Mouse (Mus musculus) kidney, adult 2 months (tissue): Measurements from ENCODE around the gene Dedd2. TPM values are rescaled to one million over a fixed set of nuclear protein-coding genes. Genes with fewer than 3 reads are reported as not detected.
A peak's percentile ranks its signal among the peaks of the same experiment; 100 is the strongest.

Source experiments
- DNase-seq: peaks from one replicate; pipeline ENCODE4 v3.0.0; 2021
- H3K27ac ChIP-seq: fragments of 200-500 bp; 2 replicates; pipeline ENCODE4 v1.5.1; 2012; ENCODE audit warnings: low read depth, low read length, control low read depth, inconsistent platforms; ENCODE audit not compliant: insufficient read depth
- H3K27me3 ChIP-seq: fragments of 200-500 bp; replicated peaks from 2 replicates; pipeline ENCODE4 v1.6.1; 2012; ENCODE audit warnings: mild to moderate bottlenecking, moderate library complexity, low read length, inconsistent platforms; ENCODE audit not compliant: control insufficient read depth, insufficient read depth
- H3K36me3 ChIP-seq: fragments of 200-500 bp; 2 replicates; pipeline ENCODE4 v1.6.1; 2012; ENCODE audit warnings: mild to moderate bottlenecking, moderate library complexity, low read length, inconsistent platforms; ENCODE audit not compliant: control insufficient read depth, insufficient read depth
- H3K4me1 ChIP-seq: fragments of 200-500 bp; 2 replicates; pipeline ENCODE4 v1.6.1; 2011; ENCODE audit warnings: low read length; ENCODE audit not compliant: control insufficient read depth, insufficient read depth
- H3K4me3 ChIP-seq: fragments of 200-500 bp; 2 replicates; pipeline ENCODE4 v1.5.1; 2011; ENCODE audit warnings: mild to moderate bottlenecking, low read depth, low read length, control low read depth; ENCODE audit not compliant: insufficient read depth
- CTCF ChIP-seq: fragments of 200-500 bp; conservative IDR thresholded peaks from 2 replicates; pipeline ENCODE4 v1.5.1; 2011; ENCODE audit warnings: low read depth, mild to moderate bottlenecking, control low read depth, low read length, moderate library complexity, mixed read lengths; ENCODE audit not compliant: insufficient read depth, insufficient read length
- POLR2A ChIP-seq: fragments of 200-500 bp; IDR thresholded peaks from one replicate; pipeline ENCODE4 v1.6.1; 2011; ENCODE audit warnings: low read depth, low read length, control low read depth
- WGBS: fragments of 180-500 bp; shearing (Covaris S2); methylation state at CpG from one replicate; pipeline ENCODE4 v1.1.7; 2018; 5-methylcytosine and 5-hydroxymethylcytosine counted together
- polyA plus RNA-seq: library from polyadenylated mRNA; depleted of rRNA; stranded (reverse); fragments of >200 nt; gene quantifications from 2 replicates; pipeline ENCODE4 v1.2.3, GENCODE M21; 2012

The Dedd2 gene
- polyA plus RNA-seq, 1 experiment = 34.8 TPM

DNA sequence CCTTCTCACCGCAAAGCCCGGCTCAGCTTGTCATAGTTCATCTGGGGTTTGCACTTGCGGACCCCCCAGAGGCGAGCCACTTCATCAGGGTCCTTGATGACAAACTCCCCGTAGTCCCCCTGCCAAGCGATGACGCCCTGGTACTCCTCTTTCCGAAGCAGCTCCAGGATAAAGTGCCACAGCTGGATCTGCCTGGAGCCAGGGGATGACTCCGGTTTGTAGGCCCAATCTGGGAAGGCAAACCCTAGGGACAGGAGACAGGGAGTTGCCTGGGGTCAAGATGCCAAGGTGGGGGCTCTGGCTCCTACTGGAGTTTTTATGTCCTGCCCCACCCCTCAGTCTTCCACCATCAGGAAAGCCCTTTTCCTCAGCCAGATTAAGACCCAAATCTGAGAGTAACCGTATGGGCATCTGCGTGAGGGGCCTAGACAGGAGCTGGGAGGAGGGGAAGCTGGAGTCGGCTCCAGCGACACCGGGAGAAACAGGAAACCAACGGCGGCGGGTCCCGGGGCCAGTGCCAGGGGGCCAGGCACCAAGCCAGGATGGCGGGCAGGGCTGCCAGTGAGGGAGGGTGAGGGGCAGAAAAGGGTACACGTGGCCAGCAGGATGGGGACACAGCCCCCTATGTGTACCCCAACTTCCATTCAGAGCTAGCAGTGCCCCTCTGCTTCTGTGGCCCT, 25.8 kb upstream of the Dedd2 start:
- H3K36me3 ChIP-seq = peaks cover 2% of the 10 kb centered on the region; the same call in 1 of the 2 replicates
- 28% methylated on average over 20 of the region's 20 CpGs for WGBS
- H3K27me3 ChIP-seq = no peaks in the 10 kb centered on the region
- peak; percentile 76 for DNase-seq
- H3K27ac ChIP-seq = peak overlapping the region; percentile 72
- no peak overlapping the region for H3K4me3 ChIP-seq
- no peak for TF ChIP-seq CTCF
- no peak for TF ChIP-seq POLR2A
- peaks cover 19% of the 10 kb centered on the region for H3K4me1 ChIP-seq

DNA sequence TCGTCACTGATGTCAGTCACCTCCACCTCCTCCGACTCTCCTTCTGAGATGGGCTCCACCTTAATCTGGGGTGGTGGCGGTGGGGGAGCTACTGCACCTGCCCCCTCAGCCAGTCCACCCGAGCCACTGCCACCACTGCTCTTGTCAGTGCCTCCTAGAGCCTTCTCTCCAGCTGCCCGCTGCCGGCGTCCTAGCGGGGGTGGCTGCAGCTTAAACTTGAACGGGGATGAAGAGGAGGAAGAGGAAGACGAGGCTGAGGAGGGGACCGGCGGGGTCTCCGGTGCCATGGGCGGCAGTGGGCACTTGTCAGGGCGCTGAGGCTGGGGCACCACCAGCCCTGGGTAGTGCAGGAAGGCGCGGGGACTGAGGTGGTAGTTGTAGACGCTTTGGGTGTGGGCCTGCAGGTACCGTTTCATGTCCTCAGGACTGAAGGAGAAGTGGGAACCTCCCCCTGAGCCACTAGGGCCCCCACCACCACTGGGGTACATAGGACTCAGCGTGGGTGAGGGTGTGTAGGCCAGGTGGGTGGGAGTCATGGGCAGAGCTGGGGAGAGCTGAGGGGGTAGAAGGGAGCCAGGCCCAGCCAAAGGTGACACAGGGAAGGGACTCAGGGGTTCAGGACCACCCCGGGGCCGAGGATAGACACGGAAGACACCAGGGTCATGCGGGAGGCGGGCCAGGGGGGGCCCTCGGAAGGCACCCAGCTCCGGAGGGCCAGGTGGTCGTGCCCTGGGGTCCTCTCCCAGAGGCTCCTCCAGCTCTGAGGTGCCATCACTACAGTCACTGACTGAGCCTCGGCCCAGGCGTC, 24.4 kb upstream of the Dedd2 start:
- WGBS = 77% methylated on average over 30 of the region's 30 CpGs
- H3K4me1 ChIP-seq = peaks cover 19% of the 10 kb centered on the region
- H3K36me3 ChIP-seq = peaks cover 2% of the 10 kb centered on the region; the same call in 1 of the 2 replicates
- H3K27me3 ChIP-seq = no peaks in the 10 kb centered on the region
- no peak for DNase-seq
- TF ChIP-seq POLR2A (no peak), CTCF (no peak)
- no peak overlapping the region for H3K4me3 ChIP-seq
- H3K27ac ChIP-seq = no peak overlapping the region

DNA sequence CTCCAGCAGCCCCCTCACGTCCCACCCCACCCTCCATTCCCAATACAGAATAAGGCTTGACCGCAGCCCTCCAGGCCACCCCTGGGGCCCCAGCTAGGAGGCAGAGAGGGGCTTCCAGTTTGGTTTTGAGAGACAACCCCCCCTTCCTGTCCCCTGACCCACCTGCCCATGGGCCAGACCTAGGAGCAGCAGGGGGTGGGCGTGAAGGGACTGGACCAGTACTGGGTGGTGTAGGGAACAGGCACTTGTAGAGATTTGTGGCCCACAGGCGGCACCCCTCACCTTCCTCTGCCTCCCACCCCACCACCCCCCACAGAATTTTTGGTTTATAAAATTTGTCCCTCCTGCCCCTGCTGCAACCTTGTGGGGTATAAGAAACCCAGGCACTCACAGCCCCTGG, 22.9 kb upstream of the Dedd2 start:
- TF ChIP-seq CTCF (no peak), POLR2A (no peak)
- H3K36me3 ChIP-seq = peaks cover 2% of the 10 kb centered on the region; the same call in 1 of the 2 replicates
- no peak overlapping the region for H3K4me3 ChIP-seq
- WGBS = 81% methylated on average over 4 of the region's 4 CpGs
- peaks cover 17% of the 10 kb centered on the region for H3K4me1 ChIP-seq
- no peak for DNase-seq
- no peak overlapping the region for H3K27ac ChIP-seq
- H3K27me3 ChIP-seq = no peaks in the 10 kb centered on the region

DNA sequence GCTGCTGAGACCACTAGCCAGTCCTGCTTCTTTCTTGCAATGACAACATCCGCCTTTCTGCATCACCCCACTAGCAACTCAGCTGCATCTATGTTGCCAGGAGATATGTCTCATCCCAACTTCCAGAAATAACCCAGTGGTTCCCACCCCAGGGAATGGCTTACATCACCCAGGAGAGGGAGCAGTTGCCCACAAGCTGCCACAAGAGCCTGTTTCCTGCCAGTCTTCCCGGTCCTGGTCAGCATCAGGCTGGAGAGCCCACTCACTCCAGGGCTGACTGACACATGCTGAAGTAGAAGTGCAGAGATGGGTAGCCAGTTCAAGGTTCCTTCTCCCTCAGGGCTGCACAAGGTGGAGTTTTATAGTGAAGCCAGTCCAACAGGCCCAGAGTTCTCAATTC, 20.6 kb upstream of the Dedd2 start:
- H3K4me3 ChIP-seq = no peak overlapping the region
- TF ChIP-seq POLR2A = no peak
- peak; percentile 82 for TF ChIP-seq CTCF
- 35% methylated on average over 2 of the region's 2 CpGs for WGBS
- H3K36me3 ChIP-seq = peaks cover 2% of the 10 kb centered on the region; the same call in 1 of the 2 replicates
- H3K4me1 ChIP-seq = peaks cover 2% of the 10 kb centered on the region; the same call in 1 of the 2 replicates
- no peak overlapping the region for H3K27ac ChIP-seq
- peak; percentile 69 for DNase-seq
- H3K27me3 ChIP-seq = no peaks in the 10 kb centered on the region

DNA sequence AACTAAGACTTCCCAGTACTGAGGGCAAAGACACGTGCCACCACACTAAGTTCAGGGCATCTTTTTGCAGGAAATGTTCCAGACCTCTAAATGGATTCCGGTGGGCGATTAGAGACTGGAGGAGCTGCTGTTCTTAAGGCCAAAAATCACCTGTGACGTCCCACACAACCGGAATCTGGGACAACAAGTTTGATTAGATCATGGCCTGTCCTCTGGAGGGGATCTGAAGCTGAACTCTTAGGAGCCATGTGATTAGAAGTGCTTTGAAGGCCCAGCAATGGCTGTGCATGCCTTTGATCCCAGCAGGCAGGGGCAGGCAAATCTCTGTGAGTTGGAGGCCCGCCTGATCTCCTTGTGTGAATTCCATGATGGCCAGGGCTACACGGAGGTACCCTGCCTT, 20.2 kb upstream of the Dedd2 start:
- H3K4me1 ChIP-seq = peaks cover 4% of the 10 kb centered on the region; the same call in 1 of the 2 replicates
- TF ChIP-seq POLR2A (no peak), CTCF (no peak)
- 72% methylated on average over 7 of the region's 7 CpGs for WGBS

DNA sequence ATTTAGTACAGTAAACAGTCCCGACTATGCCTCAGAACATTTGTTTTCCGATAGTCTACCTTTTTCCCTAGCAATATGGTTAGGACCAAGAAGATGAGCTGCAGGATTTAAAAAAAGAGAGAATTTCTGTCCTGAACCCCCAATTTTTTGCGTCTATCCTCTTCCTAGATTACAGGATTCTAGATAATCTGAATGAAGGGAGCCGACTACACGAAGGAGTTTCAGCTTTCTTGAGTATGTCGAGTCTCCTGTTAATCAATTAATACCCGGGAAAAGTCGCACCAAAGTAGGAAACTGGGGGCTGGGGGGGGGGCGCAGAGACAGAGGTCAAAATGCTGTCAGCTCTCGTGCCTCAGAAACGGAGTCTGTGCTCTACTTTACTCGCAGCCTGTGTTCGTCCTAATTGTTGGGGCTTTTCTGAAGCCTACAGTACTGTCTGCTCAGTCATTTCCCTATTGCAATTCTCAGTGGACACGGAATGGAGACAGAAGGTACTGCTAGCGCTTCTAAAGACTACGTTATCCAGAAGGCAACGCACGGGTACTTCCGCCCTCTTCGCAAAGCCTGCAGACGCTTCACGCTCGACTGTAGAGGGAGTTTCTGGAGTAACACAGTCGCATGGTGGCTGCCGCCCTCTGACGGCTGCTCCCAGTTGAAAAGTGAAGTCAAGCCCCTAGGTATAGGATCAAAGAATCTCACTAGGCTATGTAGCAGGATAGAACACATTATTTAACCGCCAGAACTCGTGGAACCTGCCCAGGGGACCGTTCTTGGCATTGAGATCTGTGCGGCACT, 18.6 kb upstream of the Dedd2 start:
- Histone ChIP-seq H3K36me3 (no peaks in the 10 kb centered on the region), H3K27ac (peak overlapping the region; percentile 93), H3K4me1 (peaks cover 4% of the 10 kb centered on the region; the same call in 1 of the 2 replicates), H3K4me3 (peak overlapping the region; percentile 35), H3K27me3 (no peaks in the 10 kb centered on the region)
- peak; percentile 73 for TF ChIP-seq CTCF
- peak; percentile 33 for TF ChIP-seq POLR2A
- WGBS = 2% methylated on average over 30 of the region's 30 CpGs
- peak; percentile 94 for DNase-seq

More for the DNA sequence above, 20.2 kb upstream of the Dedd2 start:
- Histone ChIP-seq H3K27ac (no peak overlapping the region), H3K27me3 (no peaks in the 10 kb centered on the region), H3K4me3 (no peak overlapping the region), H3K36me3 (peaks cover 2% of the 10 kb centered on the region; the same call in 1 of the 2 replicates)
- DNase-seq = no peak
